Mouse (Mus musculus): ENCODE data around the gene Slc15a2. TPM values are rescaled to one million over a fixed set of nuclear protein-coding genes. Genes with fewer than 3 reads are reported as not detected.

The Slc15a2 gene
- polyA plus RNA-seq, 2 experiments from 2014 or later: 20.4 to 57.5 TPM

GRCm38 (mm10) chr16:36747767-36748166, 37.0 kb downstream of the Slc15a2 start:
- no peak for ATAC-seq

- ATAC-seq: no peak
These were observed 37.7 kb downstream of the Slc15a2 start for GRCm38 (mm10) chr16:36747068-36747467.

GRCm38 (mm10) chr16:36743580-36743979, 41.2 kb downstream of the Slc15a2 start:
- ATAC-seq: no peak

GRCm38 (mm10) chr16:36739404-36739930, 45.3 kb downstream of the Slc15a2 start:
- no peak for ATAC-seq

GRCm38 (mm10) chr16:36735421-36735820, 49.3 kb downstream of the Slc15a2 start:
- ATAC-seq: no peak

GRCm38 (mm10) chr16:36733827-36734226, 50.9 kb downstream of the Slc15a2 start:
- ATAC-seq: no peak

- no peak for ATAC-seq
These were observed 52.2 kb downstream of the Slc15a2 start for GRCm38 (mm10) chr16:36732572-36732971.

GRCm38 (mm10) chr16:36728959-36729358, 55.8 kb downstream of the Slc15a2 start:
- ATAC-seq: no peak

GRCm38 (mm10) chr16:36723880-36724443, 60.8 kb downstream of the Slc15a2 start:
- peak; percentile 48 for ATAC-seq

GRCm38 (mm10) chr16:36722739-36723138, 62.0 kb downstream of the Slc15a2 start:
- no peak for ATAC-seq

GRCm38 (mm10) chr16:36720194-36721055, 64.3 kb downstream of the Slc15a2 start:
- ATAC-seq: peak; percentile 74

- no peak for ATAC-seq
These were observed 66.1 kb downstream of the Slc15a2 start for GRCm38 (mm10) chr16:36718637-36719036.

- ATAC-seq: no peak
These were observed 67.3 kb downstream of the Slc15a2 start for GRCm38 (mm10) chr16:36717481-36717880.

- no peak for ATAC-seq
These were observed 73.0 kb downstream of the Slc15a2 start for GRCm38 (mm10) chr16:36711760-36712159.

- ATAC-seq: no peak
These were observed 74.0 kb downstream of the Slc15a2 start for GRCm38 (mm10) chr16:36710794-36711193.

- peak; percentile 88 for ATAC-seq
These were observed 75.4 kb downstream of the Slc15a2 start for GRCm38 (mm10) chr16:36709405-36709804.

GRCm38 (mm10) chr16:36708751-36709150, 76.0 kb downstream of the Slc15a2 start:
- peak; percentile 52 for ATAC-seq

- no peak for ATAC-seq
These were observed 76.9 kb downstream of the Slc15a2 start for GRCm38 (mm10) chr16:36707702-36708423.

GRCm38 (mm10) chr16:36700484-36700883, 84.3 kb downstream of the Slc15a2 start:
- no peak for ATAC-seq
